Mouse (Mus musculus): ENCODE measurements around the gene Timp3.

DNA sequence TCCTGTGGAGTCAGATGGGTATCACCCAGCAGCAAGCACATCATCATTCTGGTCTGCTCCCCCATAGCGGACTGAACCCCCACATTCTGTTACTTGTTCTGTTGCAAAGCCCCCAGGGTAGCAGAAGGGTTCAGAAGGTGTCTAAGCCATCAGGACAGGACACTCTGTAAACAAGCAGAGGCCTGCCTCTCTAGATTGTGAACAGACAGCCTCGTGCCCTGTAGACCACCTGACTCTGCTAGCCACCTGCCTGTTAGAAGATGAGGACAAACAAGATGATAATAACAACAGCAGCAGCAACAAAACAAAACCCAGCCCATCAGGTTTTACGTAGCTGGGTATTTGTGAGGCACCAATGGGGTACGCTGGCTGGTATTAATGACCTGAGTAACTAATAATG is 42.0 kb downstream of the Timp3 start:
- TF ChIP-seq ZNF384 (IDR thresholded peaks at IDR 0.05; ENCODE audit: low read depth, low read length) (no peak), HCFC1 (IDR thresholded peaks at IDR 0.05; ENCODE audit: borderline replicate concordance, insufficient read depth, low read length) (no peak), MAFK (IDR thresholded peaks at IDR 0.05; ENCODE audit: insufficient read depth, low read depth, low read length) (no peak)
